Mouse (Mus musculus) heart, postnatal 0 days (tissue): Measurements from ENCODE around the gene Ap4b1.

Source experiments
- CTCF ChIP-seq: IDR thresholded peaks from 2 replicates; pipeline ENCODE4 v1.5.1; 2016; ENCODE audit warnings: antibody characterized with exemption, control low read depth, low read depth
- EP300 ChIP-seq: IDR thresholded peaks from 2 replicates; pipeline ENCODE4 v1.6.1; 2016; ENCODE audit warnings: antibody characterized with exemption, low read depth

- no peak for TF ChIP-seq CTCF
- TF ChIP-seq EP300, result no peak
Measured at GRCm38 (mm10) chr3:103851481-103851880, 42.2 kb downstream of the Ap4b1 start.
